Mouse (Mus musculus) 416B (cell line): Measurements from ENCODE around the gene Rab8b.
"Not testable (repeated sequence)": the region's sequence is repeated elsewhere in the genome, so short reads cannot be mapped to it uniquely, and the experiment has no call there.

Experiments used
- DNase-seq: peaks from one replicate; pipeline ENCODE4 v3.0.0; 2011; ENCODE audit warnings: low read depth

The Rab8b gene

DNA sequence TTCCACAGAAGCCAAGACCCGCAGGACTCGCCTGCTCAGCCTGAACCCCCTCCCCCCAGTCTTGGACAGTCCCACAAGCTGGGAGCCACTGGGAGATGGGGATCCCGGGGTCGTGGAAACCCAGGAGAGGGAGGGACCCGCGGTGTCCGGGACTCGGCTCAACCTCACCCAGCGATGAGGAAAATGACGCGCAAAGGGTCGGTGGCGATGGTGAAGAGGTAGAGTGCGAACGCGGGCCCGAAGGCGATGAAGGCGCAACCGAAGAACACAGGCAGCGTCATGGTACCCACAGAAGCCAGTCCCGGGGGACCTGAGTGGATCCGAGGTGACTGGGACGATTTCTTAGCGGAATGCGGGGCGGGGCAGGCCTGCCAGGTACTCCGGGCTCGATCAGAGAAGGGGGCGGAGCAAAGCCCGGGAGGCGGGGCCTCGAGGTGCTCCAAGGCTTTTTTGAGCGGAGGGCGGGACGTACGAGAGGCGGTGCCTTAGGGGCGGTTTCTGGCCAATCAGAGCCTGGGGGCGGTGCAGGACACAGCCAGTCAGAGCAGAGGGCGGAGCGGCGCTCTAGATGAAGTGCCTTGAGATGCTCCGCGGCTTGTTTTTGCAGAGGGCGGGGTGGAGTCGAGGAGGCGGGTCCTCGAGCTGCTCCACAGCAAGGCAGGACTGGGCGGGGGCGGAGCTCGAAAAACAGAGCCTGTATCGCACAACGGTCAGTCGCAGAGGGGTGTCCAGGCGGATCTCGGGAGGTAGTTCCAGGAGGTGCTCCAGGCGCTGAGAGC lies 85.0 kb downstream of the Rab8b start, which contains the start of gene Aph1c:
Aph1c (minus strand) TSS at position 409 of the 779 bp plus-strand sequence.
- DNase-seq: peak; percentile 91

GRCm38 (mm10) chr9:66833851-66834250 lies 85.6 kb downstream of the Rab8b start:
- no peak for DNase-seq

- peak; percentile 85 for DNase-seq
Measured at GRCm38 (mm10) chr9:66832366-66832908, 87.0 kb downstream of the Rab8b start.

GRCm38 (mm10) chr9:66825990-66826389 lies 93.5 kb downstream of the Rab8b start:
- peak; percentile 84 for DNase-seq

- not testable (repeated sequence) for DNase-seq
Measured at GRCm38 (mm10) chr9:66822255-66822654, 97.2 kb downstream of the Rab8b start.

DNA sequence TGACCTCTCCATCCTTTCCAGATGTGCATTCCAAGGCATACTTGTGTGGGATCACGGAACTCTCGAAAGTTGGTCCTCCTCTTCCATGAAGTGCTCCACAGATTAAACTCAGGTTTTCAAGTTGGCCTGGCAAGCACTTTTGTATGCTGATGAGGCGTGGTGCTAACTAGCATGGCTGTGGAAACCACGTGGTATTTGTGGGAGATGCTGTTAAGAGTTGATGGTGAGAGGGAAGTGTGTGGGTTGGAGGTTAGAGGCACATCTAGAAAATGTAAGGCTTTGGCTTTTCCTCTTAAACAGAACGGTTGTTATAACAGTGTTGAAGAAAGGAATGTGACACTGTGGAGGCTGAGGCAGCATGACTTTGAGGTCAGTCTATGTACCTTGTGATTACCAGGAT lies 98.5 kb downstream of the Rab8b start:
- DNase-seq: peak; percentile 46

GRCm38 (mm10) chr9:66813392-66813791 lies 106.1 kb downstream of the Rab8b start:
- no peak for DNase-seq

DNA sequence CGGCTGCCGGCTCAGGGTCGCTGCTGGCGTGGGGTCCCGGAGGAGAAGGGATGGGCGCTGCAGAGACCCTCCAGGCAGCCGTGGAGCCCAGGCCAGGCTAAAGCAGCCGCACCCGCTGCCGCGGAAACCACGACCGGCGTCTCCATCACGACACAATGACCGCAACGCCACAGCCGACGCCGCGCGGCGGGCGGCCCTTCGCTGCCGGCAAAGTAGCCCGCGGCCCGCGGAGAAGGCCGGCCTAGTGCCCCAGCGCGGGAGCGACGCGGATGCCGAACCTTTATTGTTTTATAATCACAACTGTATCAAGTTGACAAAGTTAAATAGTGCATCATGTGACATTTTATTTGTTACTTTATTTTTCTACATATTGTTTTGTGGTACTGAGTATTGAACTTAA lies 113.5 kb downstream of the Rab8b start:
- not testable (repeated sequence) for DNase-seq

- no peak for DNase-seq
Measured at GRCm38 (mm10) chr9:66801947-66802346, 117.5 kb downstream of the Rab8b start.

- DNase-seq: no peak
Measured at GRCm38 (mm10) chr9:66796739-66797138, 122.7 kb downstream of the Rab8b start, which contains the start of gene Gm10647. Gm10647 (plus strand) TSS chr9:66797039.

- peak; percentile 99 for DNase-seq
Measured at GRCm38 (mm10) chr9:66795464-66796324, 123.8 kb downstream of the Rab8b start, which contains the start of gene Aph1b. Aph1b (minus strand) TSS chr9:66795490.

GRCm38 (mm10) chr9:66794629-66795463 lies 124.6 kb downstream of the Rab8b start:
- DNase-seq: peak; percentile 24
